21 mouse cellular contexts compared by ENCODE assay signal in genomic region chr3:96590657-96591056, GRCm38 (mm10). TPM values are rescaled to one million over a fixed set of nuclear protein-coding genes. Genes with fewer than 3 reads are reported as not detected.
DNase-seq lines count a peak whose midpoint lies in the region; ATAC-seq and TF ChIP-seq lines count a peak whose summit lies in the region.
"Had no signal": no experiment of that assay in that cellular context is flagged by ENCODE, and none has a peak within 500 bp of the region (broad histone marks: within the 10 kb centered on the region; RNA-seq: fewer than 3 reads in every experiment).

No protein-coding gene starts in this region.

- no peak; the same call in 1 of the 2 replicates for TF ChIP-seq RAD21 in MEL (IDR thresholded peaks at IDR 0.05; ENCODE audit: low read depth, low read length)

- H3K4me2 ChIP-seq in forebrain, embryonic 14.5 days (ENCODE audit: low read length), result no peak overlapping the region
- H3K4me2 ChIP-seq: embryonic facial prominence, embryonic 12.5 days; forebrain, embryonic 13.5 days had no signal

- peaks cover 3% of the 10 kb centered on the region; the same call in 1 of the 2 replicates for H3K79me2 ChIP-seq in MEL (ENCODE audit: control insufficient read depth, insufficient read depth, low read length, poor library complexity)

- WGBS in forebrain, embryonic 14.5 days, result 81% methylated on average over 4 of the region's 4 CpGs

- H3K9ac ChIP-seq in MEL (ENCODE audit: control insufficient read depth, low read depth, low read length, poor library complexity, severe bottlenecking), result no peak overlapping the region
- H3K9ac ChIP-seq in forebrain, embryonic 14.5 days (ENCODE audit: low read length), result no peak overlapping the region
- H3K9ac ChIP-seq: embryonic facial prominence, embryonic 12.5 days; forebrain, embryonic 13.5 days; forebrain, postnatal 0 days had no signal

- no peaks in the 10 kb centered on the region for H3K27me3 ChIP-seq in MEL (ENCODE audit: control insufficient read depth in 1 of 2, insufficient read depth in 2 of 2, low read length in 2 of 2)
- H3K27me3 ChIP-seq in forebrain, embryonic 14.5 days (replicated peaks; ENCODE audit: control insufficient read depth, insufficient read depth, low read length), result no peaks in the 10 kb centered on the region

- H3K27ac ChIP-seq in layer of hippocampus, adult 2 months, result no peak overlapping the region
- H3K27ac ChIP-seq in MEL (ENCODE audit: control insufficient read depth, low read depth, low read length), result no peak overlapping the region
- no peak overlapping the region for H3K27ac ChIP-seq in forebrain, embryonic 14.5 days (ENCODE audit: low read depth, low read length)
- H3K27ac ChIP-seq: embryonic facial prominence, embryonic 10.5 days; embryonic facial prominence, embryonic 12.5 days; forebrain, embryonic 13.5 days had no signal

- no peak for ATAC-seq in forebrain, embryonic 14.5 days
- ATAC-seq: activated CD4-positive, CD25-positive, alpha-beta regulatory T cell, adult 4 months; forebrain, embryonic 13.5 days; forebrain, postnatal 0 days had no signal

- 0 out of 2 replicates have a peak, but pooled peaks have one; percentile 3 for TF ChIP-seq CTCF in layer of hippocampus, adult 2 months (conservative IDR thresholded peaks at IDR 0.05)
- TF ChIP-seq CTCF in MEL (IDR thresholded peaks at IDR 0.05 in 2 of 3, conservative IDR thresholded peaks at IDR 0.05 in 1 of 3; ENCODE audit: control insufficient read depth in 1 of 3, insufficient read depth in 1 of 3, low read depth in 2 of 3, low read length in 3 of 3, poor library complexity in 1 of 3, severe bottlenecking in 1 of 3), result 0 out of 6 replicates have a peak, but pooled peaks of 1 of the 3 experiments have one; percentile 7

- peaks cover 4 to 7% of the 10 kb centered on the region in 2 experiments; a peak in 3 of 4 replicates for H3K4me1 ChIP-seq in MEL (ENCODE audit: control insufficient read depth in 1 of 2, insufficient read depth in 2 of 2, low read length in 2 of 2)
- peaks cover 11% of the 10 kb centered on the region for H3K4me1 ChIP-seq in forebrain, embryonic 14.5 days (ENCODE audit: control insufficient read depth, insufficient read depth, low read length)

- H3K36me3 ChIP-seq in MEL (ENCODE audit: control insufficient read depth in 1 of 2, insufficient read depth in 2 of 2, low read length in 2 of 2), result peaks cover 0 to 5% of the 10 kb centered on the region in 2 experiments; a peak in 2 of 4 replicates
- no peaks in the 10 kb centered on the region for H3K36me3 ChIP-seq in forebrain, embryonic 14.5 days (ENCODE audit: control insufficient read depth, insufficient read depth, low read length)
- H3K36me3 ChIP-seq: embryonic facial prominence, embryonic 10.5 days; embryonic facial prominence, embryonic 12.5 days had no signal

- TF ChIP-seq EP300 in MEL (IDR thresholded peaks at IDR 0.05; ENCODE audit: low read depth in 1 of 2, low read length in 2 of 2), result no peak

- DNase-seq in layer of hippocampus, adult 2 months (ENCODE audit: low spot score in 2 of 2), result no peak
- DNase-seq in layer of hippocampus, adult 9-10 months (ENCODE audit: low spot score), result no peak
- peak; percentile 24 for DNase-seq in MEL (ENCODE audit: low read depth, low spot score)
- no peak for DNase-seq in right cerebral cortex, postnatal 36 days (ENCODE audit: low spot score in 2 of 2)
- DNase-seq in forebrain, embryonic 14.5 days (ENCODE audit: low spot score), result no peak
- DNase-seq: adrenal gland, adult 8-10 months; adrenal gland, postnatal 14 days; adrenal gland, postnatal 36 days; cerebellum, adult 11-12 months; cerebellum, adult 2 months; cerebellum, postnatal 10 days; cerebellum, postnatal 25 days; forebrain, postnatal 0 days had no signal

- no peak for TF ChIP-seq POLR2A in MEL (IDR thresholded peaks at IDR 0.05; ENCODE audit: control insufficient read depth in 1 of 2, insufficient read depth in 1 of 2, low read depth in 1 of 2, low read length in 2 of 2, poor library complexity in 1 of 2)

- H3K9me3 ChIP-seq in MEL (replicated peaks; ENCODE audit: insufficient read depth, low read length), result no peaks in the 10 kb centered on the region
- H3K9me3 ChIP-seq in forebrain, embryonic 14.5 days (replicated peaks; ENCODE audit: control insufficient read depth, low read length), result 0 out of 2 replicates have a peak, but pooled peaks cover 4% of the 10 kb centered on the region
- H3K9me3 ChIP-seq: embryonic facial prominence, embryonic 12.5 days; forebrain, embryonic 13.5 days had no signal

- no peak overlapping the region for H3K4me3 ChIP-seq in layer of hippocampus, adult 2 months
- no peak overlapping the region for H3K4me3 ChIP-seq in MEL (ENCODE audit: control insufficient read depth in 1 of 2, insufficient read depth in 1 of 2, low read depth in 2 of 2, low read length in 2 of 2)
- no peak overlapping the region for H3K4me3 ChIP-seq in forebrain, embryonic 14.5 days (ENCODE audit: low read depth, low read length)
- H3K4me3 ChIP-seq: embryonic facial prominence, embryonic 10.5 days; embryonic facial prominence, embryonic 12.5 days; forebrain, embryonic 13.5 days had no signal

TF ChIP-seq in MEL, 35 proteins besides CTCF, POLR2A, EP300 and RAD21:
- TF ChIP-seq POLR2AphosphoS5 (IDR thresholded peaks at IDR 0.05; ENCODE audit: borderline replicate concordance, low read depth, low read length), result no peak
- peak; percentile 91 for TF ChIP-seq TBP (IDR thresholded peaks at IDR 0.05; ENCODE audit: low read depth, low read length)

RNA-seq across cellular contexts. Expression of gene Polr3gl, which starts 3.3 kb away (rescaled TPM):
- total RNA-seq in layer of hippocampus, adult 2 months (2021), result 10 to 100 TPM; 32.1 to 34.4 TPM
- 26.4 and 31.1 TPM in 2 replicates for total RNA-seq in MEL (2012; rRNA removed)
- polyA plus RNA-seq in MEL (2012; ENCODE audit: insufficient read depth in 1 of 2, insufficient read length in 2 of 2, low read depth in 1 of 2, low replicate concordance in 2 of 2, missing spikeins in 1 of 2), result 10 to 100 TPM in 1 of 2 experiments, not detected in 1; 39.8 TPM
- 8.0 and 8.2 TPM in 2 replicates for polyA plus RNA-seq in forebrain, embryonic 14.5 days (2014; fragmentation: Nextera tagmentation; extraction: Ambion mirVana)

RNA-seq across cellular contexts. Expression of gene Ankrd34a, which starts 5.8 kb away (rescaled TPM):
- total RNA-seq in layer of hippocampus, adult 2 months (2021), result 10 to 100 TPM; 55.2 to 56.7 TPM
- 0.15 and 0.16 TPM in 2 replicates for total RNA-seq in MEL (2012; rRNA removed)
- polyA plus RNA-seq in MEL (2012; ENCODE audit: insufficient read depth in 1 of 2, insufficient read length in 2 of 2, low read depth in 1 of 2, low replicate concordance in 2 of 2, missing spikeins in 1 of 2), result under 1 TPM in 1 of 2 experiments, not detected in 1; 0.78 TPM
- 11.8 and 14.9 TPM in 2 replicates for polyA plus RNA-seq in forebrain, embryonic 14.5 days (2014; fragmentation: Nextera tagmentation; extraction: Ambion mirVana)
- polyA plus RNA-seq: activated CD4-positive, CD25-positive, alpha-beta regulatory T cell, adult 4 months had no signal

RNA-seq across cellular contexts. Expression of gene Lix1l, which starts 10.3 kb away (rescaled TPM):
- 10 to 100 TPM; 29.0 to 29.1 TPM for total RNA-seq in layer of hippocampus, adult 2 months (2021)
- 5.4 and 6.1 TPM in 2 replicates for total RNA-seq in MEL (2012; rRNA removed)
- polyA plus RNA-seq in MEL (2012; ENCODE audit: insufficient read depth in 1 of 2, insufficient read length in 2 of 2, low read depth in 1 of 2, low replicate concordance in 2 of 2, missing spikeins in 1 of 2), result 10 to 100 TPM in 1 of 2 experiments, not detected in 1; 17.0 TPM
- polyA plus RNA-seq in forebrain, embryonic 14.5 days (2014; fragmentation: Nextera tagmentation; extraction: Ambion mirVana), result 7.4 and 7.8 TPM in 2 replicates

RNA-seq across cellular contexts. Expression of gene Gm16253, which starts 13.9 kb away (rescaled TPM):
- total RNA-seq in layer of hippocampus, adult 2 months (2021), result not detected
- not detected in 2 replicates for total RNA-seq in MEL (2012; rRNA removed)
- 1 to 10 TPM in 1 of 2 experiments, not detected in 1; 1.4 TPM for polyA plus RNA-seq in MEL (2012; ENCODE audit: insufficient read depth in 1 of 2, insufficient read length in 2 of 2, low read depth in 1 of 2, low replicate concordance in 2 of 2, missing spikeins in 1 of 2)
- 0.45 TPM in 1 of 2 replicates, not detected in the other for polyA plus RNA-seq in forebrain, embryonic 14.5 days (2014; fragmentation: Nextera tagmentation; extraction: Ambion mirVana)
- total RNA-seq: adrenal gland, adult 18-20 months; adrenal gland, adult 8-10 months; adrenal gland, postnatal 14 days; adrenal gland, postnatal 36 days; forebrain, postnatal 0 days; G1E had no signal
- polyA plus RNA-seq: activated CD4-positive, CD25-positive, alpha-beta regulatory T cell, adult 4 months; cerebellum, adult 2 months; cortical plate, adult 2 months; embryonic facial prominence, embryonic 14.5 days; forebrain, postnatal 0 days; G1E had no signal

RNA-seq across cellular contexts. Expression of gene Txnip, which starts 32.9 kb away (rescaled TPM):
- total RNA-seq in layer of hippocampus, adult 2 months (2021), result 10 to 100 TPM; 22.6 to 36.4 TPM
- 183 and 191 TPM in 2 replicates for total RNA-seq in MEL (2012; rRNA removed)
- polyA plus RNA-seq in MEL (2012; ENCODE audit: insufficient read depth in 1 of 2, insufficient read length in 2 of 2, low read depth in 1 of 2, low replicate concordance in 2 of 2, missing spikeins in 1 of 2), result 1,000 to 10,000 TPM in 1 of 2 experiments, 100 to 1,000 TPM in 1; 237 to 1,680 TPM
- polyA plus RNA-seq in forebrain, embryonic 14.5 days (2014; fragmentation: Nextera tagmentation; extraction: Ambion mirVana), result 60.7 and 79.0 TPM in 2 replicates

Comparison
In these comparisons a context has a peak if more than half of its experiments do, and no peak if none do; other contexts are left out.
1. RNA of gene Ankrd34a, which starts 5.8 kb away (total RNA-seq): 55.2 to 56.7 TPM in layer of hippocampus, adult 2 months; 0.15 to 0.16 TPM in MEL; every median in the first group is over 10 times any median in the second.